Mouse (Mus musculus) CH12.LX (cell line): ENCODE data around the gene Cfdp1.

Experiments
- CTCF ChIP-seq, 2 experiments: IDR thresholded peaks in 1 of 2; conservative IDR thresholded peaks in 1 of 2; 2 replicates each; pipeline ENCODE4 v1.5.1; 2011 to 2012; ENCODE audit warnings: low read depth in 2 of 2, low read length in 2 of 2, improper control_type of control experiment in 1 of 2, inconsistent platforms in 1 of 2, mild to moderate bottlenecking in 1 of 2, moderate library complexity in 1 of 2
- EP300 ChIP-seq: IDR thresholded peaks from 2 replicates; pipeline ENCODE4 v1.6.1; 2011; ENCODE audit warnings: low read length, improper control_type of control experiment
- ETS1 ChIP-seq: conservative IDR thresholded peaks from 2 replicates; pipeline ENCODE4 v1.6.1; 2012; ENCODE audit warnings: low read depth, mild to moderate bottlenecking, inconsistent platforms, low read length, improper control_type of control experiment, moderate library complexity
- POLR2A ChIP-seq: IDR thresholded peaks from 2 replicates; pipeline ENCODE4 v1.6.1; 2011; ENCODE audit warnings: low read depth, mild to moderate bottlenecking, improper control_type of control experiment, low read length

DNA sequence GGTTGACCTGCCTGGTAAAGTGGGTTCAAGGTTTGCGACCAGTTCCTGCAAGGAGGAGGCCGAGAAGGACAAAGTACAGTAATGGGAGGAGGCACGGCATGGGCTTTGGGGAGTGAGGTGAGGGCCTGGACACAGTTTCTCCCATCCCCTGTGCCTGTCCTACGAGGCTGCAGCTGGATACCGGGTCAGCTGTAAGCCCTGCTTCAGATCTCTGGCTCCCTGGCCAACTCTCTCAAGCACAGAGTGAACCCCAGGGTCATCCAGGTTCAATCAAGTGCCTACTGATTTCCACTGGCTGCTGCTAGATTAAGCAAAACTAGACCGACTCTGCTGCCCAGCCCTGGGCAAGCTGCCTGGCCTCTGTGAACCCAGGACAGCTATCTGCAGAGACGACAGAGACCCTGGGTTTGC, 113.8 kb downstream of the Cfdp1 start:
- TF ChIP-seq POLR2A: no peak
- TF ChIP-seq CTCF (conservative IDR thresholded peaks at IDR 0.05 in 1 of 2, IDR thresholded peaks at IDR 0.05 in 1 of 2; ENCODE audit: low read depth in 2 of 2, low read length in 2 of 2): no peak
- TF ChIP-seq ETS1: no peak
- no peak for TF ChIP-seq EP300
